Mouse (Mus musculus) 416B (cell line): ENCODE measurements around the gene Ncs1.
A peak's percentile ranks its signal among the peaks of the same experiment; 100 is the strongest.

Experiments used
- DNase-seq: peaks from one replicate; pipeline ENCODE4 v3.0.0; 2011; ENCODE audit warnings: low read depth

The Ncs1 gene

GRCm38 (mm10) chr2:31245491-31246141 lies at the start of gene Ncs1:
TSS of gene Ncs1 (plus strand) at chr2:31245823.
- DNase-seq = no peak

- DNase-seq = no peak
These were observed 47.0 kb upstream of the Ncs1 start for GRCm38 (mm10) chr2:31198621-31199020.

GRCm38 (mm10) chr2:31200051-31200450 lies 45.6 kb upstream of the Ncs1 start:
- no peak for DNase-seq

- no peak for DNase-seq
These were observed 43.8 kb upstream of the Ncs1 start for GRCm38 (mm10) chr2:31201851-31202250.

DNA sequence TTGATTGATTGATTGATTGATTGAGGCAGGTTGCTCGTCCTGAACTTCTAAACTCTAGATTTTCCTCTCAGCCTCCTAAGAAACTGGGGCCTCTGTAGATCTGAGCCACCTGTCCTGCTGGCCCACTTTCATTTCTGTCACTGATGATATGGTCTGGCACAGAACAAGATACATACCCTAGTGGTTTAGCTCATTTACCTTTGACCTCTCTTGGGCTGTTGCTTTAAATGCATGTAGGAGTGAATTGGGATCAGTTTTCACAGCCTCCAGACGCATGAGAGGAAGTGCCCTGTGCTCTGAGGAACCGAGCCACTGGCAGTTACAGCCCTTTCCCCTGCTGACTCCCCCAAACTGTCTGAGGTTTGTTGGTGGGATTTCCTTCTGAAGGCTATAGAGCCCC lies 43.3 kb upstream of the Ncs1 start:
- DNase-seq = no peak

GRCm38 (mm10) chr2:31202956-31203355 lies 42.7 kb upstream of the Ncs1 start:
- no peak for DNase-seq

DNA sequence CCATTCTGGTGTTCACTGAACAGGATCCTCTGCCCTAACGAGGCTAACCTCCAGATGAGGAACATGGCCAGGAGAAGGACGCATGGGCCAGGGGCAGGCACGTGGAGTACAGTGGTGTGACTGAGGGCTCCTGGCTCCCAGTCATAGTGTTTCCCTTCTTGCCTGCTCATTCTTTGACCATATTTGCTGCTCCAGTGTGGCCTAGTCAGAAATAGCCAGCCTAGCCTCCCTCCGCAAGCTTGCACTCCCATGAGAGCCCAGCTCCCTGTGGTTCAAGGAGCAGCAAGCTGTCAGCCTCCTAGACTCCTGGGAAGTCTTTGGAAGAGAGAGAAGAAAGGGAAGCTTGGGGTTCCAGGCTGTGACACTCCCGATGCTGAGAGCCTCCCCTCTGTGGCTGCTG lies 40.9 kb upstream of the Ncs1 start:
- DNase-seq = no peak

- DNase-seq = no peak
These were observed 39.4 kb upstream of the Ncs1 start for GRCm38 (mm10) chr2:31206211-31206610.

GRCm38 (mm10) chr2:31206882-31207281 lies 38.7 kb upstream of the Ncs1 start:
- DNase-seq = no peak

- peak; percentile 42 for DNase-seq
These were observed 37.0 kb upstream of the Ncs1 start for GRCm38 (mm10) chr2:31208544-31209142.

GRCm38 (mm10) chr2:31209525-31209924 lies 36.1 kb upstream of the Ncs1 start:
- peak; percentile 24 for DNase-seq

- no peak for DNase-seq
These were observed 35.3 kb upstream of the Ncs1 start for GRCm38 (mm10) chr2:31210144-31210847.

- no peak for DNase-seq
These were observed 34.4 kb upstream of the Ncs1 start for GRCm38 (mm10) chr2:31211204-31211603.

- no peak for DNase-seq
These were observed 31.3 kb upstream of the Ncs1 start for GRCm38 (mm10) chr2:31214211-31214796.

- no peak for DNase-seq
These were observed 27.0 kb upstream of the Ncs1 start for GRCm38 (mm10) chr2:31218611-31219010.

DNA sequence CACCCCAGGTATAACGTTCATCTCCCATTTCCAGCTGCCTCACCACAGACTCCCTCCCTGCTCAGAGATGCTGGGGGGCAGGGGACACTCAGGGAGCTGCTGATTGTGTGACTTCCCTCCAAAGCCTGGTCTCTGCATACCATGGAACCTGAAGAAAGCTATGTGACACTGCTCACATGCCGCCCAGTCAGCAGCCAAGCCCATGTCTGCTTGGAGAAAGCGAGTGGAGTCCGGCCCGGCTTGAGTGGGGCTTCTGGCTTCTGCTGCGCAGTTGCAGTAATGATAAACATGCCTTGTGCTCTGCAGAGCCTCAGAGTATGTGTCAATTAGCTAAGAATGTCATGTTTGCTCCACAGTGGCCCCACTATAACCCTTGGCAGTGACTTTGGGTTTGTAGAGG lies 26.2 kb upstream of the Ncs1 start:
- DNase-seq = no peak

DNA sequence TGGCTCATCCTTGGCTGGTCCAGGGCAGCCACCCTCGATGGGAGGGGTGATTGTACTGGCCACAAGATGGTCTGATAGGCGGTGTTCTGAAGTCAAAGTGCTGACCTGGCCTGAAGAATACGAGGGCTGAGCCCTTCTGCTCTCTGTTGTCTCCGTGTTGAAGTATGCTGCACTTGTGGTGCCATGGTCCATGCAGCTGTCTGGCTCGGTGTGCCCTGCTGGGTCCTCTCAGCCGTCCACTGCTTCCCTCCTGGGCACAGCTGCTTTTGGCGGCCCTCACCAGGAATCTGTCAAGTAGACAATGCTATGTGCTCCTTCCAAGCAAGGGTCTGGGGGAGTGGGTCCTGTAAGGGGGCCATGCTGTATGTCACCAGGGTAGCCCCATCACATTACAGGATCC lies 24.8 kb upstream of the Ncs1 start:
- no peak for DNase-seq

GRCm38 (mm10) chr2:31221582-31221981 lies 24.0 kb upstream of the Ncs1 start:
- DNase-seq = peak; percentile 66

DNA sequence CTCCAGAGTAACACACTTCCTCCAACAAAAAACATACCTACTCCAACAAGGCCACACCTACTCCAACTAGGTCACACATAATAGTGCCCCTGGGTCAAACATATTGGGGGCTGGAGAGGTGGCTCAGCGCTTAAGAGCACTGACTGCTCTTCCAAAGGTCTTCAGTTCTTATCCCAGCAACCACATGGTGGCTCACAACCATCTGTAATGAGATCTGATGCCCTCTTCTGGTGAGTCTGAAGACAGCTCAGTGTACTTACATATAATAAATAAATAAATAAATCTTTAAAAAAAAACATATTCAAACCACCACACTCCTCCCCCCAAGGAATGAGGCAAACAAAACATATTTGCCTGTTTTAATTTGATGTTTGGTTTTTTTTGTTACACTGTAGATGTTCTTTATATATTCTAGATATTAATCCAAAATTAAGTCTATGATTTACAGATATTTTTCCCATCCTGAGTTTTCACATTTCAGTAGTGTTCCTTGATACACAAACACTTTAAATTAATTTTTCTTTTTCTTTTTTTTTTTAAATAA lies 16.8 kb upstream of the Ncs1 start:
- peak; percentile 41 for DNase-seq

DNA sequence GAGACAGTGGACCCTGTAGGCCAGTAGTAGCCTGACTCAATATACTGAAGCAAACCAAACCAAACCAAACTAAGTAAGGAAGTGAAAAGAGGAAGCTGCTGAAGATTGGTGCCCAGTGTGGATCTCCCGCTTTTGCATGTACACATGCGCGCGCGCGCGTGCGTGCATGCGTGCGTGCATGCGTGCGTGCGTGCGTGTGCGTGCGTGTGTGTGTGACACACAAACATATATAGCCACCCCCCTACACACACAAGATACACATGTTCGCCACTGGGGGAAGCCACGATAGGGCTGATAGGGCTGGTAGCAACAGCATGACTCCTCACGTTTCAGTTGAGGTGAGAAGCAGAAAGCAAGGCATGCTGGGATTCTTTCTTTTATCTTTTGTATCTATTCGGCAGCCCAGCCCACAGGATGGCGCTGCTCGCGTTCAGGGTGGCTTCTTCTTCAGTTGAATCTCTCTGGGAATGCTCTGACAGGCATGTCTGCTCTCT lies 6.4 kb upstream of the Ncs1 start:
- peak; percentile 40 for DNase-seq

GRCm38 (mm10) chr2:31239833-31240232 lies 5.8 kb upstream of the Ncs1 start:
- no peak for DNase-seq

GRCm38 (mm10) chr2:31241639-31242038 lies 4.0 kb upstream of the Ncs1 start:
- no peak for DNase-seq

- no peak for DNase-seq
These were observed 1.4 kb upstream of the Ncs1 start for GRCm38 (mm10) chr2:31244216-31244615.
